ENCODE assay signal across 24 mouse cellular contexts in the genomic region with DNA sequence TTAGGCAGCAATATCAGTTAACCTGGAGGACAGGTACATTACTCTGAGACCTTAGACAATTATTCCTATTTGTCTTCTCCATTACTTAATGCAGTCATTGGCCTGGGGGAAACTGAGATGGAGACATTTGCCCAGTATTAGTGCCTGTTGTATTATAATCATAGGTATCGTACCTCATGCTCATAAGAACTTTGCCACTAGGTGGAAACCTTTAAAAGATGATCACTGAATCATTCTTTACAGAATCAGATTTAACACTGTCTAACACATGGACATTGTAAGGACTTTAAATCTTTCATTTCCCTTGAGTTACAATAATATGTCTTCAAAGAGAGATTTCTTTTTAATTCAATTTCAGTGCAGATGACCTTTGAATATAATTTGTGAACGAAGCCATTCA.
DNase-seq lines count a peak whose midpoint lies in the region; ATAC-seq and TF ChIP-seq lines count a peak whose summit lies in the region.
"Had no signal": no experiment of that assay in that cellular context is flagged by ENCODE, and none has a peak within 500 bp of the region (broad histone marks: within the 10 kb centered on the region; RNA-seq: fewer than 3 reads in every experiment).

No protein-coding gene starts in this region.

- peak; percentile 50 for TF ChIP-seq CTCF in forebrain, postnatal 0 days (IDR thresholded peaks at IDR 0.05; ENCODE audit: low read depth)
- TF ChIP-seq CTCF in layer of hippocampus, adult 2 months (conservative IDR thresholded peaks at IDR 0.05): peak; percentile 53
- TF ChIP-seq CTCF in midbrain, postnatal 0 days (IDR thresholded peaks at IDR 0.05): peak; percentile 55

- DNase-seq in forebrain, postnatal 0 days: no peak
- no peak for DNase-seq in layer of hippocampus, adult 2 months (ENCODE audit: low spot score in 2 of 2)
- DNase-seq in layer of hippocampus, adult 9-10 months (ENCODE audit: low spot score): no peak
- peak; percentile 29 for DNase-seq in midbrain, postnatal 0 days (ENCODE audit: low spot score)
- DNase-seq in midbrain, embryonic 10.5 days (ENCODE audit: low spot score): no peak
- no peak for DNase-seq in adrenal gland, adult (ENCODE audit: inconsistent age in 2 of 2, low spot score in 1 of 2)
- DNase-seq: adrenal gland, postnatal 10 days; adrenal gland, postnatal 36 days; cerebellum, adult 11 months; cerebellum, adult 2 months; cerebellum, adult 9-11 months; cerebellum, postnatal 25 days; gastrocnemius, adult 2 months; gastrocnemius, postnatal 14 days; heart, adult 11 months; kidney, adult 11 months had no signal

- no peak for ATAC-seq in forebrain, postnatal 0 days
- ATAC-seq in forebrain, embryonic 12.5 days (ENCODE audit: low FRiP score): no peak
- no peak for ATAC-seq in midbrain, postnatal 0 days (ENCODE audit: low FRiP score)
- ATAC-seq: activated CD4-positive, CD25-positive, alpha-beta regulatory T cell, adult 4 months; CD4-positive, CD25-positive, alpha-beta regulatory T cell, adult 4 months; hindbrain, embryonic 16.5 days; inflammation-experienced regulatory T-cells, adult 6 months had no signal

- no peak overlapping the region for H3K4me2 ChIP-seq in forebrain, postnatal 0 days (ENCODE audit: low read depth)
- no peak overlapping the region for H3K4me2 ChIP-seq in forebrain, embryonic 12.5 days
- no peak overlapping the region for H3K4me2 ChIP-seq in midbrain, postnatal 0 days (ENCODE audit: low read depth, low read length, poor library complexity, severe bottlenecking)
- H3K4me2 ChIP-seq: heart, embryonic 11.5 days; hindbrain, embryonic 12.5 days had no signal

- H3K9ac ChIP-seq in forebrain, postnatal 0 days: no peak overlapping the region
- H3K9ac ChIP-seq in forebrain, embryonic 12.5 days: no peak overlapping the region
- H3K9ac ChIP-seq in midbrain, postnatal 0 days (replicated peaks; ENCODE audit: low read length, poor library complexity, severe bottlenecking): no peak overlapping the region
- H3K9ac ChIP-seq: hindbrain, embryonic 12.5 days had no signal

- no peak overlapping the region for H3K27ac ChIP-seq in forebrain, postnatal 0 days (ENCODE audit: low read depth, low read length)
- H3K27ac ChIP-seq in forebrain, embryonic 12.5 days: no peak overlapping the region
- H3K27ac ChIP-seq in layer of hippocampus, adult 2 months: no peak overlapping the region
- no peak overlapping the region for H3K27ac ChIP-seq in midbrain, postnatal 0 days (ENCODE audit: low read depth, low read length)
- H3K27ac ChIP-seq in midbrain, embryonic 10.5 days (replicated peaks): no peak overlapping the region
- H3K27ac ChIP-seq: forebrain, embryonic 10.5 days; gastrocnemius, adult 2 months; hindbrain, embryonic 12.5 days had no signal

- H3K9me3 ChIP-seq in forebrain, postnatal 0 days (ENCODE audit: low read length): no peaks in the 10 kb centered on the region
- H3K9me3 ChIP-seq in forebrain, embryonic 12.5 days: no peaks in the 10 kb centered on the region
- H3K9me3 ChIP-seq in midbrain, postnatal 0 days (ENCODE audit: low read length): no peaks in the 10 kb centered on the region
- no peaks in the 10 kb centered on the region for H3K9me3 ChIP-seq in midbrain, embryonic 10.5 days (replicated peaks)
- H3K9me3 ChIP-seq: forebrain, embryonic 10.5 days; hindbrain, embryonic 12.5 days had no signal

- no peaks in the 10 kb centered on the region for H3K27me3 ChIP-seq in forebrain, postnatal 0 days (ENCODE audit: insufficient read depth, low read length)
- no peaks in the 10 kb centered on the region for H3K27me3 ChIP-seq in forebrain, embryonic 12.5 days
- no peaks in the 10 kb centered on the region for H3K27me3 ChIP-seq in midbrain, postnatal 0 days (ENCODE audit: insufficient read depth, low read length)
- no peaks in the 10 kb centered on the region for H3K27me3 ChIP-seq in midbrain, embryonic 10.5 days (ENCODE audit: low read depth, poor library complexity, severe bottlenecking)
- H3K27me3 ChIP-seq: hindbrain, embryonic 12.5 days had no signal

- H3K4me1 ChIP-seq in forebrain, postnatal 0 days (ENCODE audit: insufficient read depth): 0 out of 2 replicates have a peak, but pooled peaks cover 4% of the 10 kb centered on the region
- peaks cover 8% of the 10 kb centered on the region for H3K4me1 ChIP-seq in forebrain, embryonic 12.5 days
- H3K4me1 ChIP-seq in midbrain, postnatal 0 days (ENCODE audit: insufficient read depth, low read length): peaks cover 3% of the 10 kb centered on the region; the same call in 1 of the 2 replicates
- H3K4me1 ChIP-seq in midbrain, embryonic 10.5 days: peaks cover 11% of the 10 kb centered on the region
- H3K4me1 ChIP-seq: hindbrain, embryonic 12.5 days had no signal

- no peak overlapping the region for H3K4me3 ChIP-seq in forebrain, postnatal 0 days (ENCODE audit: low read depth, low read length)
- no peak overlapping the region for H3K4me3 ChIP-seq in forebrain, embryonic 12.5 days (replicated peaks)
- no peak overlapping the region for H3K4me3 ChIP-seq in layer of hippocampus, adult 2 months
- no peak overlapping the region for H3K4me3 ChIP-seq in midbrain, postnatal 0 days (ENCODE audit: low read depth, low read length)
- H3K4me3 ChIP-seq in midbrain, embryonic 10.5 days: no peak overlapping the region
- H3K4me3 ChIP-seq: forebrain, embryonic 10.5 days; gastrocnemius, adult 2 months; hindbrain, embryonic 12.5 days had no signal

- no peaks in the 10 kb centered on the region for H3K36me3 ChIP-seq in forebrain, postnatal 0 days (ENCODE audit: insufficient read depth)
- H3K36me3 ChIP-seq in forebrain, embryonic 12.5 days (replicated peaks): no peaks in the 10 kb centered on the region
- H3K36me3 ChIP-seq in midbrain, postnatal 0 days (ENCODE audit: insufficient read depth, low read length): no peaks in the 10 kb centered on the region
- no peaks in the 10 kb centered on the region for H3K36me3 ChIP-seq in midbrain, embryonic 10.5 days
- H3K36me3 ChIP-seq: forebrain, embryonic 10.5 days; hindbrain, embryonic 12.5 days had no signal

- WGBS in forebrain, postnatal 0 days: 67% methylated on average over 2 of the region's 2 CpGs
- 84% methylated on average over 2 of the region's 2 CpGs for WGBS in forebrain, embryonic 12.5 days
- WGBS in midbrain, postnatal 0 days: 66% methylated on average over 2 of the region's 2 CpGs
- 96% methylated on average over 2 of the region's 2 CpGs for WGBS in midbrain, embryonic 10.5 days
